Mouse (Mus musculus) midbrain, embryonic 11.5 days (tissue): ENCODE measurements around the gene Zfr2. TPM values are rescaled to one million over a fixed set of nuclear protein-coding genes. Genes with fewer than 3 reads are reported as not detected.
A peak's percentile ranks its signal among the peaks of the same experiment; 100 is the strongest.

Experiments
- ATAC-seq: fragments of 200-750 bp; cut with Nextera tagmentation; 2 replicates; pipeline ENCODE4 v1.8.0; 2017; ENCODE audit warnings: moderate TSS enrichment, moderate library complexity; ENCODE audit not compliant: low FRiP score
- DNase-seq: peaks from one replicate; pipeline ENCODE4 v3.0.0; 2015; ENCODE audit warnings: low spot score; ENCODE audit errors: missing footprints
- H3K27ac ChIP-seq: fragments of 300-500 bp; sonication (generic); 2 replicates; pipeline ENCODE4 v1.5.1; 2014; ENCODE audit warnings: low read depth, low read length
- H3K27me3 ChIP-seq: fragments of 300-500 bp; sonication (generic); 2 replicates; pipeline ENCODE4 v1.6.1; 2014; ENCODE audit warnings: mild to moderate bottlenecking, low read length, moderate library complexity, mixed read lengths; ENCODE audit not compliant: control insufficient read depth, insufficient read depth
- H3K36me3 ChIP-seq: fragments of 300-500 bp; sonication (generic); 2 replicates; pipeline ENCODE4 v1.6.1; 2014; ENCODE audit warnings: mild to moderate bottlenecking, low read length, moderate library complexity, mixed read lengths; ENCODE audit not compliant: control insufficient read depth, insufficient read depth
- H3K4me1 ChIP-seq: fragments of 300-500 bp; sonication (generic); 2 replicates; pipeline ENCODE4 v1.6.1; 2014; ENCODE audit warnings: low read length; ENCODE audit not compliant: control insufficient read depth, insufficient read depth
- H3K4me2 ChIP-seq: fragments of 300-500 bp; sonication (generic); 2 replicates; pipeline ENCODE4 v1.6.1; 2014; ENCODE audit warnings: mild to moderate bottlenecking, moderate library complexity
- H3K4me3 ChIP-seq: fragments of 300-500 bp; sonication (generic); 2 replicates; pipeline ENCODE4 v1.5.1; 2014; ENCODE audit warnings: low read depth, low read length
- H3K9ac ChIP-seq: fragments of 300-500 bp; sonication (generic); 2 replicates; pipeline ENCODE4 v1.6.1; 2014; ENCODE audit warnings: low read length
- H3K9me3 ChIP-seq: fragments of 300-500 bp; sonication (generic); 2 replicates; pipeline ENCODE4 v1.6.1; 2016; ENCODE audit warnings: low read length; ENCODE audit not compliant: control insufficient read depth
- WGBS: fragments of 180-500 bp; shearing (Covaris S2); extraction: QIAGEN DNeasy Blood & Tissue Kit; methylation state at CpG from one replicate; pipeline ENCODE4 v1.1.7; 2014; 5-methylcytosine and 5-hydroxymethylcytosine counted together
- polyA plus RNA-seq: library from polyadenylated mRNA; unstranded; fragments of >200 nt; fragmentation: Nextera tagmentation; extraction: Ambion mirVana; gene quantifications from 2 replicates; pipeline ENCODE4 v1.2.1, GENCODE M21; 2014

Gene Zfr2
- polyA plus RNA-seq, 1 experiment from 2014 or later: 3.8 TPM

GRCm38 (mm10) chr10:81192270-81192967 is 40.5 kb upstream of the Zfr2 start:
- peak; percentile 84 for ATAC-seq
- Histone ChIP-seq H3K4me3 (peak overlapping the region; percentile 62), H3K27ac (peak overlapping the region; percentile 77), H3K4me1 (peaks cover 15% of the 10 kb centered on the region), H3K9ac (peak overlapping the region; percentile 86), H3K4me2 (peak overlapping the region; percentile 95), H3K36me3 (peaks cover 2% of the 10 kb centered on the region; the same call in 1 of the 2 replicates), H3K27me3 (peaks cover 21% of the 10 kb centered on the region), H3K9me3 (no peaks in the 10 kb centered on the region)
- WGBS: 1% methylated on average over 92 of the region's 93 CpGs
- DNase-seq: peak; percentile 97

GRCm38 (mm10) chr10:81192968-81193501 is 39.9 kb upstream of the Zfr2 start:
- H3K9me3 ChIP-seq: no peaks in the 10 kb centered on the region
- peak overlapping the region; percentile 62 for H3K4me3 ChIP-seq
- peak; percentile 54 for ATAC-seq
- DNase-seq: peak; percentile 92
- H3K4me1 ChIP-seq: peaks cover 15% of the 10 kb centered on the region
- H3K9ac ChIP-seq: peak overlapping the region; percentile 86
- 6% methylated on average over 19 of the region's 19 CpGs for WGBS
- H3K4me2 ChIP-seq: peak overlapping the region; percentile 95
- H3K27me3 ChIP-seq: peaks cover 21% of the 10 kb centered on the region
- H3K36me3 ChIP-seq: peaks cover 2% of the 10 kb centered on the region; the same call in 1 of the 2 replicates
- peak overlapping the region; percentile 77 for H3K27ac ChIP-seq

GRCm38 (mm10) chr10:81193991-81194774 is 38.8 kb upstream of the Zfr2 start:
- WGBS: 18% methylated on average over 37 of the region's 37 CpGs
- Histone ChIP-seq H3K4me3 (no peak overlapping the region), H3K4me1 (peaks cover 15% of the 10 kb centered on the region), H3K4me2 (no peak overlapping the region), H3K9me3 (no peaks in the 10 kb centered on the region), H3K36me3 (no peaks in the 10 kb centered on the region), H3K9ac (no peak overlapping the region), H3K27ac (no peak overlapping the region), H3K27me3 (peaks cover 21% of the 10 kb centered on the region)
- no peak for DNase-seq
- ATAC-seq: no peak

GRCm38 (mm10) chr10:81195300-81195699 is 37.7 kb upstream of the Zfr2 start:
- Histone ChIP-seq H3K4me2 (no peak overlapping the region), H3K4me1 (peaks cover 15% of the 10 kb centered on the region), H3K27ac (no peak overlapping the region), H3K9ac (no peak overlapping the region), H3K36me3 (no peaks in the 10 kb centered on the region), H3K9me3 (no peaks in the 10 kb centered on the region), H3K27me3 (peaks cover 21% of the 10 kb centered on the region), H3K4me3 (no peak overlapping the region)
- no peak for DNase-seq
- 76% methylated on average over 4 of the region's 4 CpGs for WGBS
- ATAC-seq: no peak

GRCm38 (mm10) chr10:81196470-81197065 is 36.4 kb upstream of the Zfr2 start:
- no peak overlapping the region for H3K4me3 ChIP-seq
- no peak overlapping the region for H3K27ac ChIP-seq
- no peak for DNase-seq
- H3K4me2 ChIP-seq: no peak overlapping the region
- WGBS: 61% methylated on average over 11 of the region's 11 CpGs
- H3K9ac ChIP-seq: no peak overlapping the region
- no peaks in the 10 kb centered on the region for H3K9me3 ChIP-seq
- H3K36me3 ChIP-seq: no peaks in the 10 kb centered on the region
- peaks cover 21% of the 10 kb centered on the region for H3K27me3 ChIP-seq
- no peak for ATAC-seq
- H3K4me1 ChIP-seq: peaks cover 15% of the 10 kb centered on the region

- no peak overlapping the region for H3K4me3 ChIP-seq
- no peak overlapping the region for H3K9ac ChIP-seq
- 60% methylated on average over 6 of the region's 6 CpGs for WGBS
These were observed 35.6 kb upstream of the Zfr2 start for GRCm38 (mm10) chr10:81197305-81197704.

GRCm38 (mm10) chr10:81198230-81198629 is 34.7 kb upstream of the Zfr2 start:
- H3K27me3 ChIP-seq: peaks cover 21% of the 10 kb centered on the region
- H3K9me3 ChIP-seq: no peaks in the 10 kb centered on the region
- no peak overlapping the region for H3K9ac ChIP-seq
- WGBS: 5% methylated on average over 9 of the region's 9 CpGs
- H3K27ac ChIP-seq: no peak overlapping the region
- peak; percentile 99 for DNase-seq
- no peaks in the 10 kb centered on the region for H3K36me3 ChIP-seq
- ATAC-seq: no peak
- H3K4me3 ChIP-seq: no peak overlapping the region
- no peak overlapping the region for H3K4me2 ChIP-seq
- peaks cover 6% of the 10 kb centered on the region for H3K4me1 ChIP-seq

More at GRCm38 (mm10) chr10:81197305-81197704, 35.6 kb upstream of the Zfr2 start:
- no peak overlapping the region for H3K27ac ChIP-seq
- H3K9me3 ChIP-seq: no peaks in the 10 kb centered on the region
- peaks cover 21% of the 10 kb centered on the region for H3K27me3 ChIP-seq
- H3K4me2 ChIP-seq: no peak overlapping the region
- H3K4me1 ChIP-seq: peaks cover 11% of the 10 kb centered on the region
- DNase-seq: no peak
- H3K36me3 ChIP-seq: no peaks in the 10 kb centered on the region
- ATAC-seq: no peak

GRCm38 (mm10) chr10:81198990-81199389 is 34.0 kb upstream of the Zfr2 start:
- Histone ChIP-seq H3K9ac (no peak overlapping the region), H3K36me3 (no peaks in the 10 kb centered on the region), H3K4me1 (peaks cover 4% of the 10 kb centered on the region; the same call in 1 of the 2 replicates), H3K27ac (no peak overlapping the region), H3K9me3 (no peaks in the 10 kb centered on the region), H3K4me3 (no peak overlapping the region), H3K4me2 (no peak overlapping the region), H3K27me3 (peaks cover 16% of the 10 kb centered on the region)
- 90% methylated on average over 6 of the region's 6 CpGs for WGBS
- no peak for ATAC-seq
- DNase-seq: no peak
